Mouse (Mus musculus) hindbrain, embryonic 10.5 days (tissue): ENCODE measurements around the gene Efna4. TPM values are rescaled to one million over a fixed set of nuclear protein-coding genes. Genes with fewer than 3 reads are reported as not detected.
A peak's percentile ranks its signal among the peaks of the same experiment; 100 is the strongest.

Source experiments
- DNase-seq: peaks from one replicate; pipeline ENCODE4 v3.0.0-alpha.2; 2017; ENCODE audit warnings: low spot score
- H3K27ac ChIP-seq: fragments of 300-500 bp; sonication (generic); 2 replicates; pipeline ENCODE4 v1.5.1; 2016; ENCODE audit warnings: mild to moderate bottlenecking, moderate library complexity
- H3K27me3 ChIP-seq: fragments of 300-500 bp; sonication (generic); 2 replicates; pipeline ENCODE4 v1.6.1; 2016; ENCODE audit warnings: mild to moderate bottlenecking; ENCODE audit not compliant: poor library complexity, insufficient read depth, severe bottlenecking
- H3K36me3 ChIP-seq: fragments of 300-500 bp; sonication (generic); 2 replicates; pipeline ENCODE4 v1.6.1; 2016; ENCODE audit warnings: mild to moderate bottlenecking, moderate library complexity
- H3K4me1 ChIP-seq: fragments of 300-500 bp; sonication (generic); replicated peaks from 2 replicates; pipeline ENCODE4 v1.6.1; 2016; ENCODE audit warnings: mild to moderate bottlenecking
- H3K4me3 ChIP-seq: fragments of 300-500 bp; sonication (generic); 2 replicates; pipeline ENCODE4 v1.5.1; 2016; ENCODE audit warnings: mild to moderate bottlenecking, moderate library complexity
- H3K9me3 ChIP-seq: fragments of 300-500 bp; sonication (generic); 2 replicates; pipeline ENCODE4 v1.6.1; 2016; ENCODE audit warnings: mild to moderate bottlenecking, moderate library complexity
- WGBS: fragments of 180-500 bp; shearing (Covaris S2); methylation state at CpG from one replicate; pipeline ENCODE4 v1.1.7; 2016; 5-methylcytosine and 5-hydroxymethylcytosine counted together
- polyA plus RNA-seq: library from polyadenylated mRNA; unstranded; fragments of >200 nt; fragmentation: Nextera tagmentation; extraction: Ambion mirVana; gene quantifications from 2 replicates; pipeline ENCODE4 v1.2.1, GENCODE M21; 2016

Efna4 gene
- polyA plus RNA-seq, 1 experiment from 2014 or later: 23.2 TPM

- 1% methylated on average over 21 of the region's 21 CpGs for WGBS
Measured at GRCm38 (mm10) chr3:89337062-89337720, 637 bp downstream of the Efna4 start.

DNA sequence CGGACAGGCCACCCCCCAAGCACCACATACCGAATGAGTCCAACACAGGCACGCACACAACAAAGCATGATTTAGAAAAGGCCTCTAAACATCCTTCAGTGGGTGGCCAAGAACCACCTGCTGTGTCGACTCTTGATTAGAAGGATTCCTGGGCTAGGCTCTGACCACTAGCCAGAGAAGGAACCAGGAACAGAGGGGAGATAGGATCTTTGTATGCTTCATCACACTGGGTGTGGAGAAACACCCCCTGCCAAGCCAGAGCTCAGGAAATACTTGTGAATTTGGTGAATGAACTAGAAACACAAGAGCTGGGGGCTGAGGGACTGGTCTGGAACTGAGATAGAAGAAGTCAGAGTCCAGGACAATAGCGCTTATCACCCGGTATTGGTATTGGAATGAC is 1.3 kb downstream of the Efna4 start:
- Histone ChIP-seq H3K4me1 (peaks cover 90% of the 10 kb centered on the region), H3K4me3 (peak overlapping the region; percentile 89), H3K27ac (peak overlapping the region; percentile 98), H3K9me3 (no peaks in the 10 kb centered on the region), H3K36me3 (peaks cover 30% of the 10 kb centered on the region), H3K27me3 (peaks cover 19% of the 10 kb centered on the region; the same call in 1 of the 2 replicates)
- 10% methylated on average over 6 of the region's 6 CpGs for WGBS
- DNase-seq: no peak

More at GRCm38 (mm10) chr3:89337062-89337720, 637 bp downstream of the Efna4 start:
- Histone ChIP-seq H3K27ac (peak overlapping the region; percentile 98), H3K36me3 (peaks cover 36% of the 10 kb centered on the region), H3K27me3 (peaks cover 19% of the 10 kb centered on the region; the same call in 1 of the 2 replicates), H3K4me1 (peaks cover 86% of the 10 kb centered on the region), H3K4me3 (peak overlapping the region; percentile 89), H3K9me3 (no peaks in the 10 kb centered on the region)
- no peak for DNase-seq

DNA sequence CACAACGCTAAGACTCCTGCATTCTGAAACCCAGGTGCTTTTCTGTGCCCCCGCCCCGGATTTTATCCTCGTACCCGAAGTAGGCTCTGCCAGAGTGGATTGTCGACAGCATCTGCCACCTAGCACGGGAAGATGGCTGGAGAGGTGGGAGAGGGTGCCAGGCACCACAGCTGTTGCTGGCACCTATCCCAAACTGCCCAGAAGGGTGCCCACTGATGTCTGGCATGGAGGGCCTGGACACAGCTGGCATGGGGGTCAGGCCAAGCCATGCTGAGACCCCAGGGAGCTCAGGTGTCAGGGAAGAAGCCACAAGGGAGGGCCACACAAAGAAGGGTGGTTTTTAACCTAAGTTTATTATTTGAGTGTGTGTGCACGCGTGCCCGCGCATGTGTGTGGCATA is 4.8 kb downstream of the Efna4 start:
- 79% methylated on average over 11 of the region's 11 CpGs for WGBS
- Histone ChIP-seq H3K9me3 (no peaks in the 10 kb centered on the region), H3K27ac (peak overlapping the region; percentile 41; the same call in 1 of the 2 replicates), H3K4me1 (peaks cover 86% of the 10 kb centered on the region), H3K36me3 (peaks cover 30% of the 10 kb centered on the region), H3K27me3 (peaks cover 29% of the 10 kb centered on the region; the same call in 1 of the 2 replicates), H3K4me3 (peak overlapping the region; percentile 9; the same call in 1 of the 2 replicates)
- no peak for DNase-seq

DNA sequence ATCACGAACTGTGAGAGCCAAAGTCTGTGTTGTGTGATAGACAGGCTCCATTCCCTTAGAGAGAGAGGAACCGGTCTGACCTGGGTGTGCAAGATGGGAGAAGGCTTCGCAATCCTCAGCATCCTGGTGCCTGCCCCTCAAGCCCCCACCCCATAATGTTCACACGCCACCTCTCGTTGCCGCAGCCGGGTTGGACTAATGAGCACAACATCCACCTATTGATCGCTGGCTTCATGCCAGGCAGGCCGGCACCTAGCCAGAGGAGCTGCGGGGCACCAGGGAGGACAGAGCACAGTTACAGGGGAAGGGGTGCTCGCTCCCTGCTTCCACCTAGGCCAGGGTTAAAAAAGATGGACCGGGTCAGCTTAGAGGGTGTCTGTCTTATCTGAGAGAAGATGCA is 5.4 kb downstream of the Efna4 start:
- Histone ChIP-seq H3K27me3 (peaks cover 31% of the 10 kb centered on the region; the same call in 1 of the 2 replicates), H3K27ac (peak overlapping the region; percentile 41), H3K9me3 (no peaks in the 10 kb centered on the region), H3K4me3 (0 out of 2 replicates have a peak overlapping the region, but pooled peaks have one; percentile 4), H3K4me1 (peaks cover 84% of the 10 kb centered on the region), H3K36me3 (peaks cover 30% of the 10 kb centered on the region)
- no peak for DNase-seq
- WGBS: 57% methylated on average over 12 of the region's 12 CpGs

- H3K4me3 ChIP-seq: no peak overlapping the region
- H3K36me3 ChIP-seq: peaks cover 30% of the 10 kb centered on the region
- no peak for DNase-seq
- H3K9me3 ChIP-seq: no peaks in the 10 kb centered on the region
- peaks cover 35% of the 10 kb centered on the region; the same call in 1 of the 2 replicates for H3K27me3 ChIP-seq
- H3K27ac ChIP-seq: peak overlapping the region; percentile 41
- H3K4me1 ChIP-seq: peaks cover 84% of the 10 kb centered on the region
- 51% methylated on average over 10 of the region's 10 CpGs for WGBS
Measured at GRCm38 (mm10) chr3:89332013-89332412, 5.8 kb downstream of the Efna4 start.

DNA sequence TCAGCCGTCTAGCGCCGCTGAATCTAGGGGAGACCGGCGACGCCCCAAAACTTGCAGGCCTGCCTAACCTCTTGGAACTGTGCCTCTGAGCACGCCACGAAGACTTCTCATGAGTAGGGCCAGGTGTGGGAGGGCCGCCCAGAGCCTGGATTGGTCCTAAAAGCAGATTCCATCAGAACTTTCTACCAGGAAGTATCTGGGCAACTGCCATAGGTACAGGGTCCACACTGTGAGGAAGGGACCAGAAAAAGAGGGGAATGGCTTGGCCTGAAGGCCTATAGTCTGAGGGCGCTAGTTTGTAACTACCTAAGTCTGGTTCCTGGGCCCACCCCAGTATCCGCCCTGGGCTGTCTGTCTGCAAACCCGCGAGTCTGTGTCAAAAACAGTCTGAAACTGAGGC is 6.3 kb downstream of the Efna4 start:
- Histone ChIP-seq H3K4me3 (no peak overlapping the region), H3K27ac (peak overlapping the region; percentile 56; the same call in 1 of the 2 replicates), H3K27me3 (peaks cover 35% of the 10 kb centered on the region; the same call in 1 of the 2 replicates)

GRCm38 (mm10) chr3:89330948-89331347 is 6.9 kb downstream of the Efna4 start:
- Histone ChIP-seq H3K36me3 (peaks cover 30% of the 10 kb centered on the region), H3K27me3 (peaks cover 35% of the 10 kb centered on the region; the same call in 1 of the 2 replicates), H3K27ac (peak overlapping the region; percentile 56; the same call in 1 of the 2 replicates), H3K4me3 (no peak overlapping the region), H3K4me1 (peaks cover 75% of the 10 kb centered on the region), H3K9me3 (no peaks in the 10 kb centered on the region)
- peak; percentile 56 for DNase-seq
- 19% methylated on average over 10 of the region's 10 CpGs for WGBS

More for the DNA sequence above, 6.3 kb downstream of the Efna4 start:
- Histone ChIP-seq H3K36me3 (peaks cover 30% of the 10 kb centered on the region), H3K4me1 (peaks cover 81% of the 10 kb centered on the region), H3K9me3 (no peaks in the 10 kb centered on the region)
- WGBS: 71% methylated on average over 13 of the region's 13 CpGs
- DNase-seq: no peak

- WGBS: 55% methylated on average over 3 of the region's 3 CpGs
- no peaks in the 10 kb centered on the region for H3K9me3 ChIP-seq
- peaks cover 30% of the 10 kb centered on the region for H3K36me3 ChIP-seq
- H3K4me1 ChIP-seq: peaks cover 70% of the 10 kb centered on the region
- H3K4me3 ChIP-seq: no peak overlapping the region
- DNase-seq: no peak
- peak overlapping the region; percentile 2; the same call in 1 of the 2 replicates for H3K27ac ChIP-seq
- peaks cover 35% of the 10 kb centered on the region; the same call in 1 of the 2 replicates for H3K27me3 ChIP-seq
Measured at GRCm38 (mm10) chr3:89330346-89330745, 7.5 kb downstream of the Efna4 start.

DNA sequence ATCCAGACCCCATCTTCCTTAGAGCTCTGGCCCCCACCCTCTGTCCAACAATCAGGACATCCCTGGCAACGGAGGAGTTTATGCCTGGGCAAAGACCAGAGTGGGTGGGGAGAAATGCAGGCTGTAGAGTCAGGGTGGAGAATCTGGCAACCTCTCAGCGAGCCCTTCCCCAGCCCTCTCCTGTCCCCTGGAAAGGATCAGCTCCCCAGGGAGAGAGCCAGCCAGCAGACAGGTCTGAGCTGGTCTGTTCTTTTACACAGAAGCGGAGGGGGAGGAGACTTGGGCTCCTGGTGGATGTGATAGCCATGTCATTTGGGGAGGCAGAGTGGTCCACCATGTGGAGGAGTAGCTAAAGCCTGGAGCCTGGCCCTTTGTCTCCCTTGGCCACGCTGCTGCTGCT is 9.2 kb downstream of the Efna4 start:
- Histone ChIP-seq H3K36me3 (peaks cover 13% of the 10 kb centered on the region), H3K4me1 (peaks cover 56% of the 10 kb centered on the region), H3K4me3 (no peak overlapping the region), H3K27me3 (peaks cover 36% of the 10 kb centered on the region), H3K9me3 (no peaks in the 10 kb centered on the region), H3K27ac (peak overlapping the region; percentile 50)
- no peak for DNase-seq
- 11% methylated on average over 4 of the region's 4 CpGs for WGBS

DNA sequence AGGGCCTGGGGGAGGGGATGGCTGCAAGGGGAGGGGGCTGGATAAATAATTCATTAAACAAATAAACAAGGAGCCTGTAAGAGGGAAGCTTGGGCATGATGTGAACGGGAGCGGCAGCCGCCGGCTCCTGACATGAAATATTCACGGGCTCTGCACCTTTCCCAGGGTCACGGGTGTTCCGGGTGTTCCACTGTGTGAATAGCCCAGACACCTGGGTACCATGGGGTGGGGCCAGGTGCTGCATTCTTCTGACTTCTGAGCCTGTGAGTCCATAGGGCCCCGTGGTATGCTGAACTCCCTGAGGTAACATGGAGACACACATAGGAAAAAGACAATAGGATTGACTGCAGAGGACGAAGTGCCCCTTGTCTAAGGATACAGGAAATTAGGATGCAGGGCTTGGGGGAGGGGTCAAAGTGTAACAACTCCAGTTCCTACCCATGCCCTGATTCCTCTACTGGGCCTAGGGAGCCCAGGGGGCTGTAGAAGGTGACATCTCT is 10.4 kb downstream of the Efna4 start:
- Histone ChIP-seq H3K9me3 (no peaks in the 10 kb centered on the region), H3K36me3 (peaks cover 1% of the 10 kb centered on the region; the same call in 1 of the 2 replicates), H3K4me3 (no peak overlapping the region), H3K4me1 (peaks cover 56% of the 10 kb centered on the region), H3K27me3 (peaks cover 40% of the 10 kb centered on the region), H3K27ac (peak overlapping the region; percentile 10; the same call in 1 of the 2 replicates)
- no peak for DNase-seq
- WGBS: 58% methylated on average over 9 of the region's 9 CpGs

DNA sequence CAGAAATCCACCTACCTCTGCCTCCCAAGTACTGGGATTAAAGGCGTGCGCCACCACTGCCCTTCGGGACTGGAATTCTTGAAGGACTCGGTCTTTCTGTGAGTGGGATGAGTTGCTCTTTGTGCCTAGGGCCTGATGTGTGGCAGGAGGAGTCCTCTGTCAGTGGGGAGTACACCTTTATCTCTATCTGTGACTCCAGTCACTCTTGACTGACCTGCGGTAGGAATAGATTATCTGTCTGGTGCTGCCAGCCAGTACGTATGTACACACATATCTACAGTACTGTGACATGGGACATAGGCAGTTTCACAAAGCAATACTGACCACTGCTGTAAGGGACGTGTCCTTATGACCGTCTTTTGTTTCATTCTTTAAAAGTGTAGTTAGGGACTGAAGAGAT is 11.9 kb downstream of the Efna4 start:
- 90% methylated on average over 8 of the region's 8 CpGs for WGBS
- DNase-seq: no peak
- H3K36me3 ChIP-seq: no peaks in the 10 kb centered on the region
- H3K4me1 ChIP-seq: peaks cover 56% of the 10 kb centered on the region
- H3K27me3 ChIP-seq: peaks cover 56% of the 10 kb centered on the region
- no peak overlapping the region for H3K4me3 ChIP-seq
- no peak overlapping the region for H3K27ac ChIP-seq
- H3K9me3 ChIP-seq: no peaks in the 10 kb centered on the region

GRCm38 (mm10) chr3:89322514-89323165 is 15.2 kb downstream of the Efna4 start, which contains the start of gene Efna3:
TSS of gene Efna3 (minus strand) at chr3:89322965.
- peak within 1 kb of the TSS; percentile 71 for H3K4me3 ChIP-seq
- WGBS: under 1% methylated on average over 53 of the region's 53 CpGs
- H3K27me3 ChIP-seq: peaks cover 77% of the 10 kb centered on the region
- peak within 1 kb of the TSS; percentile 87 for H3K27ac ChIP-seq
- H3K4me1 ChIP-seq: peaks cover 67% of the 10 kb centered on the region
- peak; percentile 80 for DNase-seq
- no peaks in the 10 kb centered on the region for H3K9me3 ChIP-seq
- H3K36me3 ChIP-seq: no peaks in the 10 kb centered on the region
